Mouse (Mus musculus) thymus, postnatal 25 days (tissue): Measurements from ENCODE around the gene Ptpn22.

ENCODE experiments used
- DNase-seq: peaks from one replicate; pipeline ENCODE4 v3.0.0; 2022

Ptpn22 gene

DNA sequence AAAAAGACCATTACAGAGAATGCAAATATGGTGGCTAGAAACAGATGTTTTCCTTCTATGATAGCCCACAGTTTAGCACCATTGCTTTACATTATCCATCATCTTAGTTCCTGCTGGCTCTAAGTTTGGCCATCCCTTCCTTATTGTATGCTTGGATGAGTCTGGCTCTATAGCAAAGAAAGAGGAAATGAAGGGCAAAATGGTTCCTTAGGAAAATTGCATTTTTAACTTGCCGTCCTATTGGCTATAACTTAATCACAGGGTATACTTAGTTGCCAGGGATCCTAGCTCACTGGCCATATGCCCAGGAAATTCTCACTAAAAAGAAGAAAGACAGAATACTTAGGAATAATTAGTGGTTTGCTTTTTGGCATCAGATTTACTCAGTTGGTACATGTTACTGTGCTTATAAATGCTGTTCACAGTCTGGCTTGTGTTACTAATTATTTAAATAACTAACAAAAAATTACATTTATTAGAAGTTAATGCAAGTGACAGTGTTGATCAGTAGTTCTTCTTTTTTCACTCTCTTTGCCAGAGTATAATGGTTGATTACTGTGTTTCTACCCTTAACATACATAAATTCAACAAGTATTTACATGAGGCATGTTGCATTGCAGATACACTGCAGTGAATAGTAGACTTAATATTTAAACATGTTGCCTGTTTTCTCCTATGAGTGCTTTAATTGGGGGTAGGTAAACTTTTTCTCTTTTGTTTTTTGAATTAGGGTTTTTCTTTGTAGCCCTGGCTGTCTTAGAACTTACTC, 85.4 kb downstream of the Ptpn22 start:
- no peak for DNase-seq

DNA sequence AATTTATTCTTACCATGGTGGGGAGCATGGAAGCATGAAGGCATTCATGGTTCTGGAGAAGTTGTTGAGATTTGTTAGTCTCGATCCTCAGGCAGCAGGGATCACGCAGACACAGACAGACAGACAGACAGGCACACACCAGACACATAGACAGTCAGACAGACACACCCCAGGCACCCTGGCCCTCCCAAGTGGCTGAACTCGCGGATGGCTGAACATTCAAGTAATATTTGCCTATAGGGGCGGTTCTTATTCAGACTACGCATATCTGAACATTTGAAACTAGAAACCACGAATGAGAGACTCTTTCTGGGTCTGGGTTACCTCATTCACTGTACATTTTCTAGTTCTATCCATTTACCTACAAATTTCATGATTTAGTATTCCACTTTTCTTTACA, 89.1 kb downstream of the Ptpn22 start:
- no peak for DNase-seq

DNA sequence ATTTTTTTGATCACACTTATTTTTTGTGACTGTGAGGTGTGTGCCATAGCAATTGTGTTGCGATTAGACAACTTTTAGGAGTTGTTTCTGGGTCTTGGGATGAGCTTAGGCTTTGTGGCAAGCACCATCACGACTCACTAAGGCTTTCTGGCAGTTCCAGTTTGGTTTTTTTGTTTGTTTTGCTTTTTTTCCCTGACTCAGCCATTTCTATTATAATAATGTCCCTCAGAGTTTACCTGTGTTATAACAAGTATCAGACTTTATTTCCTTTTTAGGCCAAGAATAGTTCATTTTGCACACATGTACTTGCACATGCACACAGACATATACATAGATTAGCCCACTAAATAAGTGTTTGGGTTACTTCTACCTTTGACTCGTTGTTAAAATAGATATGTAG, 101.0 kb downstream of the Ptpn22 start:
- no peak for DNase-seq
